Mouse (Mus musculus) limb, embryonic 14.5 days (tissue): ENCODE measurements around the gene Cdh1. TPM values are rescaled to one million over a fixed set of nuclear protein-coding genes. Genes with fewer than 3 reads are reported as not detected.

Source experiments
- ATAC-seq: fragments of 200-750 bp; cut with Nextera tagmentation; 2 replicates; pipeline ENCODE4 v1.8.0; 2017; ENCODE audit warnings: low read depth, moderate number of reproducible peaks, moderate TSS enrichment; ENCODE audit not compliant: low FRiP score
- DNase-seq: peaks from one replicate; pipeline ENCODE4 v3.0.0-alpha.2; 2015; ENCODE audit warnings: low spot score
- H3K27ac ChIP-seq: fragments of 300-500 bp; sonication (generic); replicated peaks from 2 replicates; pipeline ENCODE4 v1.5.1; 2014; ENCODE audit warnings: low read depth, mild to moderate bottlenecking, low read length, moderate library complexity, mixed read lengths
- H3K27me3 ChIP-seq: fragments of 300-500 bp; sonication (generic); 2 replicates; pipeline ENCODE4 v1.6.1; 2014; ENCODE audit warnings: low read length, mixed read lengths; ENCODE audit not compliant: control insufficient read depth, insufficient read depth
- H3K36me3 ChIP-seq: fragments of 300-500 bp; sonication (generic); 2 replicates; pipeline ENCODE4 v1.6.1; 2014; ENCODE audit warnings: mild to moderate bottlenecking, low read length, moderate library complexity, mixed read lengths; ENCODE audit not compliant: control insufficient read depth, insufficient read depth
- H3K4me1 ChIP-seq: fragments of 300-500 bp; sonication (generic); 2 replicates; pipeline ENCODE4 v1.6.1; 2014; ENCODE audit warnings: antibody characterized with exemption, low read length, mixed read lengths; ENCODE audit not compliant: control insufficient read depth, insufficient read depth
- H3K4me2 ChIP-seq: fragments of 300-500 bp; sonication (generic); replicated peaks from 2 replicates; pipeline ENCODE4 v1.6.1; 2014; ENCODE audit warnings: low read depth, mild to moderate bottlenecking, low read length, moderate library complexity; ENCODE audit not compliant: severe bottlenecking
- H3K4me3 ChIP-seq: fragments of 300-500 bp; sonication (generic); replicated peaks from 2 replicates; pipeline ENCODE4 v1.5.1; 2014; ENCODE audit warnings: low read length
- H3K9ac ChIP-seq: fragments of 300-500 bp; sonication (generic); 2 replicates; pipeline ENCODE4 v1.6.1; 2014; ENCODE audit warnings: mild to moderate bottlenecking, low read depth, low read length, moderate library complexity; ENCODE audit not compliant: severe bottlenecking
- H3K9me3 ChIP-seq: fragments of 300-500 bp; sonication (generic); 2 replicates; pipeline ENCODE4 v1.6.1; 2016; ENCODE audit warnings: low read length; ENCODE audit not compliant: control insufficient read depth
- POLR2A ChIP-seq: fragments of 200-500 bp; IDR thresholded peaks from 2 replicates; pipeline ENCODE4 v1.8.0; 2012; ENCODE audit warnings: inconsistent platforms, mild to moderate bottlenecking, moderate library complexity, borderline replicate concordance; ENCODE audit not compliant: insufficient read depth, insufficient read length; ENCODE audit errors: extremely low read depth
- whole genome bisulfite sequencing: fragments of 180-500 bp; shearing (Covaris S2); extraction: QIAGEN DNeasy Blood & Tissue Kit; methylation state at CpG from one replicate; pipeline ENCODE4 v1.1.7; 2014; 5-methylcytosine and 5-hydroxymethylcytosine counted together
- polyA plus RNA-seq, 2 experiments: library from polyadenylated mRNA; depleted of rRNA in 1 of 2; stranded (reverse) in 1 of 2; unstranded in 1 of 2; fragments of >200 nt; fragmentation: Nextera tagmentation in 1 of 2; extraction: Ambion mirVana in 1 of 2; gene quantifications; 2 replicates each; pipeline versions ENCODE4 v1.2.1 to v1.2.3; 2012 to 2014

The Cdh1 gene
- polyA plus RNA-seq, 2 experiments, result 25.2 to 58.6 TPM

GRCm38 (mm10) chr8:106597067-106597466 lies 6.1 kb upstream of the Cdh1 start:
- TF ChIP-seq POLR2A, result no peak
- DNase-seq (no peak), ATAC-seq (no peak)
- Histone ChIP-seq H3K4me2 (no peak overlapping the region), H3K9me3 (no peaks in the 10 kb centered on the region), H3K4me1 (no peaks in the 10 kb centered on the region), H3K9ac (no peak overlapping the region), H3K4me3 (no peak overlapping the region), H3K27me3 (peaks cover 8% of the 10 kb centered on the region), H3K27ac (no peak overlapping the region), H3K36me3 (no peaks in the 10 kb centered on the region)
- WGBS, result 94% methylated on average over 5 of the region's 5 CpGs

DNA sequence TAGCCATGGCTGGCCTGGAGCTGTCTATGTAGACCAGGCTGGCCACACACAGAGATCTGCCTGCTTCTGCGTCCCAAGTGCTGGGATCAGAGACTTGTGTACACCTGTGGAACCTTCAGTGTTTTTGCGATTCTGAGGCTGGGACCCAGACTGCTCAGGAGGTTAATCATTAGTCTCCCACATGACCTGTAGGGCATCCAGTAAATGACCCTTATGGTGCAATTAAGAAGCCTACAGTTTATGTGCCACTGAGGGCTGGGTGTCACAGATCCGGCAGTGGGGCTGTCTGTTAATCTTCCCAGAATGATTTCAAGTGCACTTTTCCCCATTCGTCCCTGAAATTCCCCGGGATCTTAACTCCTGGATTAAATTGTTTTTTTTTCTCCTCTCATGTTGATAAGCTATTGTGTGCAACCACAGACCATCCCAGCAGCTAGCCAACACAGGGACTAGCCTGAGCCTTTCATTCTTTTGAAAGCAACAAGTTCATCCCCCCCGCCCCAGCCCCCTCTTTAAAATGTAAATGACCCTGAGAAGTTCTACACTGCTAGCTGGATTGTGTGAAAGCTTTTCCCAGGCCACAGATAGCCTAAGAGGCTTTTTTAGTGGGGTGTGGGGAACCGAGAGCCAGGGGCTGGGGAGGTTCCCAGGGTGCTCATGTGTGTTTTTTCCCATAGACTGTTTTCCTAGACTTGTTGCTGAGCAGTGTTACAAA lies 3.7 kb upstream of the Cdh1 start:
- Histone ChIP-seq H3K27ac (no peak overlapping the region), H3K9ac (no peak overlapping the region), H3K36me3 (no peaks in the 10 kb centered on the region), H3K27me3 (peaks cover 32% of the 10 kb centered on the region), H3K4me1 (peaks cover 11% of the 10 kb centered on the region; the same call in 1 of the 2 replicates), H3K4me3 (no peak overlapping the region), H3K4me2 (no peak overlapping the region), H3K9me3 (no peaks in the 10 kb centered on the region)
- no peak for TF ChIP-seq POLR2A
- WGBS, result 31% methylated on average over 7 of the region's 7 CpGs
- ATAC-seq (no peak), DNase-seq (no peak)

- Histone ChIP-seq H3K4me3 (peak overlapping the region; percentile 47), H3K27ac (no peak overlapping the region)
Observed at GRCm38 (mm10) chr8:106603933-106604332, 782 bp downstream of the Cdh1 start.

DNA sequence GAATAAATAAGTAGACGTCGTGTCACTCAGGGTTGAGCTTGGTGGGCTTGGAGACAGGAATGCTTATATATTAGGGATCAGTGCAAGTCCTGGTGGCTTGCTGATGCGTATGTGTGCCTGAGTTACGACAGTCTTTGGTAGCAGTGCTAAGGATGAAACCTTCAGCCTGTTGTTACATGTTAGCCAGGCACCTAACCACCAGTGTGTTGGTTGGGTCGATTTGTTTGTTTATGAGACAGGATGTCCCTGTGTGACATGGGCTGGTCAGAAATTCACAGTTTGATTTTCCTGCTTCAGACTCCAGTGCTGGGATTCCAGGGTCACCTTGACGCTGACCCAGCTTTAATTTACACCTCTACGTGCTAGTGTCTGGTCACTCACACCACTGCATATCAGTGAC lies 2.5 kb downstream of the Cdh1 start:
- peaks cover 11% of the 10 kb centered on the region; the same call in 1 of the 2 replicates for H3K4me1 ChIP-seq
- H3K27me3 ChIP-seq, result peaks cover 55% of the 10 kb centered on the region
- no peak overlapping the region for H3K9ac ChIP-seq
- WGBS, result 70% methylated on average over 7 of the region's 7 CpGs
- no peak for DNase-seq
- no peak overlapping the region for H3K4me2 ChIP-seq
- H3K36me3 ChIP-seq, result no peaks in the 10 kb centered on the region
- no peak overlapping the region for H3K27ac ChIP-seq
- TF ChIP-seq POLR2A, result no peak
- H3K9me3 ChIP-seq, result no peaks in the 10 kb centered on the region
- H3K4me3 ChIP-seq, result no peak overlapping the region
- ATAC-seq, result no peak

More at GRCm38 (mm10) chr8:106603933-106604332, 782 bp downstream of the Cdh1 start:
- Histone ChIP-seq H3K4me1 (peaks cover 11% of the 10 kb centered on the region; the same call in 1 of the 2 replicates), H3K9me3 (no peaks in the 10 kb centered on the region), H3K36me3 (no peaks in the 10 kb centered on the region), H3K27me3 (peaks cover 55% of the 10 kb centered on the region), H3K4me2 (peak overlapping the region; percentile 90), H3K9ac (peak overlapping the region; percentile 43; the same call in 1 of the 2 replicates)
- ATAC-seq (no peak), DNase-seq (no peak)
- WGBS, result under 1% methylated on average over 19 of the region's 19 CpGs
- no peak for TF ChIP-seq POLR2A

DNA sequence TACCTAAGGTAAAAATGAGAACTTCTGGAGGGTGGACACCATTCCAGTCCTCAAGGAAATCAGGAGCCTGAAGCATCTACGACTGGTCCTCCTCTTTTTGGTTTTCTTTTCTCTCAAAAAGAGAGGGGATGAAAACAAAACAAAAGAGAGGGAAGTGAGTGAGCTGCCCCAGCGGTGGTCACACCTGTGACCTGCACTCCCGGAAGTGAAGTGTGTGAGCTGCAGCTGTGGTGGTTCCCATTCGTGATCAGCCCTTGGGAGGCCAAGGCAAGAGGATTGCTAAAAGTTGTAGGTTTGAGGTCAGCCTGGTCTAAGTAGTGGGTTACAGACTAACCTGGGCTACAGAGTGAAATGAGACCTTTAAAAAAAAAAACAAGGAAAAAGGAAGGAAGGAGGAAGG lies 3.0 kb downstream of the Cdh1 start:
- ATAC-seq, result no peak
- no peak overlapping the region for H3K4me3 ChIP-seq
- 41% methylated on average over 4 of the region's 4 CpGs for WGBS
- no peaks in the 10 kb centered on the region for H3K9me3 ChIP-seq
- H3K27me3 ChIP-seq, result peaks cover 55% of the 10 kb centered on the region
- no peak overlapping the region for H3K9ac ChIP-seq
- H3K36me3 ChIP-seq, result no peaks in the 10 kb centered on the region
- no peak overlapping the region for H3K27ac ChIP-seq
- DNase-seq, result no peak
- H3K4me2 ChIP-seq, result no peak overlapping the region
- peaks cover 11% of the 10 kb centered on the region; the same call in 1 of the 2 replicates for H3K4me1 ChIP-seq
- no peak for TF ChIP-seq POLR2A
